Mouse (Mus musculus) heart, postnatal 0 days (tissue): Measurements from ENCODE around the gene Nup133. TPM values are rescaled to one million over a fixed set of nuclear protein-coding genes. Genes with fewer than 3 reads are reported as not detected.
A peak's percentile ranks its signal among the peaks of the same experiment; 100 is the strongest.

Experiments
- ATAC-seq: fragments of 200-750 bp; cut with Nextera tagmentation; 2 replicates; pipeline ENCODE4 v1.8.0; 2017; ENCODE audit warnings: low read depth, moderate number of reproducible peaks, moderate library complexity; ENCODE audit not compliant: insufficient read depth
- DNase-seq: peaks from one replicate; pipeline ENCODE4 v3.0.0-alpha.2; 2016; ENCODE audit warnings: low spot score
- H3K27ac ChIP-seq: fragments of 300-500 bp; sonication (generic); 2 replicates; pipeline ENCODE4 v1.5.1; 2014; ENCODE audit warnings: low read depth, mild to moderate bottlenecking
- H3K27me3 ChIP-seq: fragments of 300-500 bp; sonication (generic); 2 replicates; pipeline ENCODE4 v1.6.1; 2014; ENCODE audit warnings: low read length, mixed read lengths; ENCODE audit not compliant: control insufficient read depth, insufficient read depth
- H3K36me3 ChIP-seq: fragments of 300-500 bp; sonication (generic); replicated peaks from 2 replicates; pipeline ENCODE4 v1.6.1; 2014; ENCODE audit warnings: low read length, mixed read lengths; ENCODE audit not compliant: control insufficient read depth, insufficient read depth
- H3K4me1 ChIP-seq: fragments of 300-500 bp; sonication (generic); 2 replicates; pipeline ENCODE4 v1.6.1; 2014; ENCODE audit warnings: antibody characterized with exemption; ENCODE audit not compliant: control insufficient read depth, insufficient read depth
- H3K4me2 ChIP-seq: fragments of 300-500 bp; sonication (generic); 2 replicates; pipeline ENCODE4 v1.6.1; 2014; ENCODE audit warnings: low read depth, mild to moderate bottlenecking, low read length, moderate library complexity
- H3K4me3 ChIP-seq: fragments of 300-500 bp; sonication (generic); 2 replicates; pipeline ENCODE4 v1.5.1; 2014; ENCODE audit warnings: low read depth, low read length
- H3K9ac ChIP-seq: fragments of 300-500 bp; sonication (generic); replicated peaks from 2 replicates; pipeline ENCODE4 v1.6.1; 2014; ENCODE audit warnings: low read depth, low read length, mixed read lengths
- H3K9me3 ChIP-seq: fragments of 300-500 bp; sonication (generic); replicated peaks from 2 replicates; pipeline ENCODE4 v1.6.1; 2016; ENCODE audit warnings: low read length; ENCODE audit not compliant: control insufficient read depth
- CTCF ChIP-seq: IDR thresholded peaks from 2 replicates; pipeline ENCODE4 v1.5.1; 2016; ENCODE audit warnings: antibody characterized with exemption, control low read depth, low read depth
- EP300 ChIP-seq: IDR thresholded peaks from 2 replicates; pipeline ENCODE4 v1.6.1; 2016; ENCODE audit warnings: antibody characterized with exemption, low read depth
- WGBS: fragments of 180-500 bp; shearing (Covaris S2); extraction: QIAGEN DNeasy Blood & Tissue Kit; methylation state at CpG from one replicate; pipeline ENCODE4 v1.1.7; 2014; 5-methylcytosine and 5-hydroxymethylcytosine counted together
- polyA plus RNA-seq: library from polyadenylated mRNA; unstranded; fragments of >200 nt; fragmentation: Nextera tagmentation; extraction: Ambion mirVana; gene quantifications from 2 replicates; pipeline ENCODE4 v1.2.1, GENCODE M21; 2015
- total RNA-seq: library from RNA; depleted of rRNA; stranded (reverse); fragments of >200 nt; gene quantifications from 2 replicates; pipeline ENCODE4 v1.2.3, GENCODE M21; 2014; ENCODE audit warnings: low replicate concordance

Gene Nup133
- total and polyA plus RNA-seq, 2 experiments from 2014 or later, result 9.8 to 14.8 TPM

GRCm38 (mm10) chr8:123893413-123893812 is 55.7 kb downstream of the Nup133 start:
- H3K4me2 ChIP-seq, result no peak overlapping the region
- TF ChIP-seq CTCF, result no peak
- TF ChIP-seq EP300, result no peak

GRCm38 (mm10) chr8:123892586-123893155 is 56.4 kb downstream of the Nup133 start:
- no peaks in the 10 kb centered on the region for H3K4me1 ChIP-seq
- no peak overlapping the region for H3K27ac ChIP-seq
- WGBS, result 22% methylated on average over 30 of the region's 30 CpGs
- DNase-seq (no peak), ATAC-seq (no peak)
- H3K36me3 ChIP-seq, result no peaks in the 10 kb centered on the region
- no peaks in the 10 kb centered on the region for H3K9me3 ChIP-seq
- TF ChIP-seq EP300, result no peak
- no peak for TF ChIP-seq CTCF
- H3K4me2 ChIP-seq, result no peak overlapping the region
- H3K9ac ChIP-seq, result no peak overlapping the region
- H3K4me3 ChIP-seq, result no peak overlapping the region
- H3K27me3 ChIP-seq, result peaks cover 44% of the 10 kb centered on the region

More at GRCm38 (mm10) chr8:123893413-123893812, 55.7 kb downstream of the Nup133 start:
- WGBS, result 60% methylated on average over 11 of the region's 11 CpGs
- Histone ChIP-seq H3K27me3 (peaks cover 44% of the 10 kb centered on the region), H3K4me1 (no peaks in the 10 kb centered on the region), H3K9ac (no peak overlapping the region), H3K36me3 (no peaks in the 10 kb centered on the region), H3K9me3 (no peaks in the 10 kb centered on the region), H3K27ac (no peak overlapping the region), H3K4me3 (no peak overlapping the region)
- no peak for ATAC-seq
- no peak for DNase-seq

GRCm38 (mm10) chr8:123891883-123892585 is 57.0 kb downstream of the Nup133 start:
- no peaks in the 10 kb centered on the region for H3K36me3 ChIP-seq
- peak overlapping the region; percentile 5; the same call in 1 of the 2 replicates for H3K4me3 ChIP-seq
- no peak overlapping the region for H3K27ac ChIP-seq
- TF ChIP-seq CTCF, result no peak
- TF ChIP-seq EP300, result no peak
- H3K27me3 ChIP-seq, result peaks cover 43% of the 10 kb centered on the region
- no peak for DNase-seq
- ATAC-seq, result no peak
- H3K9me3 ChIP-seq, result no peaks in the 10 kb centered on the region
- no peak overlapping the region for H3K9ac ChIP-seq
- H3K4me1 ChIP-seq, result no peaks in the 10 kb centered on the region
- H3K4me2 ChIP-seq, result no peak overlapping the region
- 9% methylated on average over 49 of the region's 49 CpGs for WGBS

- H3K27me3 ChIP-seq, result peaks cover 41% of the 10 kb centered on the region
- TF ChIP-seq EP300, result no peak
- 2% methylated on average over 11 of the region's 11 CpGs for WGBS
- H3K4me3 ChIP-seq, result no peak overlapping the region
- ATAC-seq, result no peak
- no peaks in the 10 kb centered on the region for H3K4me1 ChIP-seq
- no peaks in the 10 kb centered on the region for H3K36me3 ChIP-seq
- no peak overlapping the region for H3K27ac ChIP-seq
- no peak overlapping the region for H3K9ac ChIP-seq
- no peaks in the 10 kb centered on the region for H3K9me3 ChIP-seq
- H3K4me2 ChIP-seq, result no peak overlapping the region
- peak; percentile 46 for DNase-seq
Observed at GRCm38 (mm10) chr8:123891271-123891670, 57.8 kb downstream of the Nup133 start.

GRCm38 (mm10) chr8:123889797-123890196 is 59.3 kb downstream of the Nup133 start:
- Histone ChIP-seq H3K4me1 (peaks cover under 1% of the 10 kb centered on the region; the same call in 1 of the 2 replicates), H3K9me3 (no peaks in the 10 kb centered on the region), H3K4me3 (no peak overlapping the region), H3K9ac (no peak overlapping the region), H3K4me2 (no peak overlapping the region), H3K36me3 (no peaks in the 10 kb centered on the region), H3K27me3 (peaks cover 38% of the 10 kb centered on the region), H3K27ac (no peak overlapping the region)
- DNase-seq (no peak), ATAC-seq (no peak)
- TF ChIP-seq EP300 (no peak), CTCF (no peak)
- WGBS, result 58% methylated on average over 4 of the region's 4 CpGs

- H3K9ac ChIP-seq, result no peak overlapping the region
- no peak for TF ChIP-seq CTCF
- TF ChIP-seq EP300, result no peak
- no peak overlapping the region for H3K4me2 ChIP-seq
- DNase-seq (no peak), ATAC-seq (no peak)
- H3K4me3 ChIP-seq, result no peak overlapping the region
- no peaks in the 10 kb centered on the region for H3K36me3 ChIP-seq
- H3K27me3 ChIP-seq, result peaks cover 21% of the 10 kb centered on the region
- H3K4me1 ChIP-seq, result peaks cover 7% of the 10 kb centered on the region; the same call in 1 of the 2 replicates
- H3K27ac ChIP-seq, result no peak overlapping the region
- H3K9me3 ChIP-seq, result no peaks in the 10 kb centered on the region
- 79% methylated on average over 2 of the region's 2 CpGs for WGBS
Observed at GRCm38 (mm10) chr8:123887956-123888355, 61.1 kb downstream of the Nup133 start.
